Mouse (Mus musculus) 416B (cell line): ENCODE results near the gene Ftsj1.
A peak's percentile ranks its signal among the peaks of the same experiment; 100 is the strongest.

Experiments used
- DNase-seq: peaks from one replicate; pipeline ENCODE4 v3.0.0; 2011; ENCODE audit warnings: low read depth

The Ftsj1 gene

DNA sequence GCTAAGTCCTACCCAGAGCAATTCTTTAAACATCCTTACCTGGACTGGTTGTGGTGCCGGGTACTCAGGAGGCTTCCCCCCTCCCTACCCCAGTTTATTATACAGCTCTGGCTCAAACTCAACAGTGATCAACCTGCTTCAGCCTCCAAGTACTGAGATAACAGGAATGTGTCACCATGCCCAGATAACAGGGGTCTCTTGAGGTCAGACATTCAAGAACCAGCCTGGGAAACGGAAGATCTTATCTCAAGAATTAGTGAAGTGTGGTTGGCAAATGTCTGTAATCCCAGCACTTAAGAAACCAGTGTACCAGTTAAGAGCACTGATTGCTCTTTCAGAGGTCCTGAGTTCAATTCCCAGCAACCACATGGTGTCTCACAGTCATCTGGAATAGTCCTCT is 34.1 kb downstream of the Ftsj1 start:
- DNase-seq, result peak; percentile 23

- no peak for DNase-seq
Measured at GRCm38 (mm10) chrX:8217383-8217782, 34.8 kb downstream of the Ftsj1 start.

- no peak for DNase-seq
Measured at GRCm38 (mm10) chrX:8211490-8212207, 40.6 kb downstream of the Ftsj1 start.

- DNase-seq, result no peak
Measured at GRCm38 (mm10) chrX:8209720-8210119, 42.5 kb downstream of the Ftsj1 start.

DNA sequence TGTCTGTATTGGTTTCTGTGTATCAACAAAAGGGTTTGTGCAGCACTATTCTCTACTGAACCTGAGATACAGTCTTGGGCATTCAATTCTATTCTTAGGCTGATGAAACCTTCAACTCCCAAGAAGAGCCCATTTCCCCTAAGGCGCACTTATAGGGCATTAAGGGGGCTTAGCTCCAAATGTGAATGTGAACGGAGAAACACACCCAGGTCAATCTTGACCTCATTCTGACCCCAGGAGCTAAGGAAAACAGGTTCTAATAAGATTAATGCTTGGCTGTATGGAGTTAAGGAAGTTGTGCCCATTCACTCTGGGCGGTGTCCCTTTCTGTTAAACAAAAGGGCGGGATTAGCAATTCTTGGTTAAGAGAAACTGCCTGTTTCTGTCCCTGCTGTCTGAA is 45.0 kb downstream of the Ftsj1 start:
- no peak for DNase-seq

GRCm38 (mm10) chrX:8206694-8207197 is 45.5 kb downstream of the Ftsj1 start:
- DNase-seq, result no peak

DNA sequence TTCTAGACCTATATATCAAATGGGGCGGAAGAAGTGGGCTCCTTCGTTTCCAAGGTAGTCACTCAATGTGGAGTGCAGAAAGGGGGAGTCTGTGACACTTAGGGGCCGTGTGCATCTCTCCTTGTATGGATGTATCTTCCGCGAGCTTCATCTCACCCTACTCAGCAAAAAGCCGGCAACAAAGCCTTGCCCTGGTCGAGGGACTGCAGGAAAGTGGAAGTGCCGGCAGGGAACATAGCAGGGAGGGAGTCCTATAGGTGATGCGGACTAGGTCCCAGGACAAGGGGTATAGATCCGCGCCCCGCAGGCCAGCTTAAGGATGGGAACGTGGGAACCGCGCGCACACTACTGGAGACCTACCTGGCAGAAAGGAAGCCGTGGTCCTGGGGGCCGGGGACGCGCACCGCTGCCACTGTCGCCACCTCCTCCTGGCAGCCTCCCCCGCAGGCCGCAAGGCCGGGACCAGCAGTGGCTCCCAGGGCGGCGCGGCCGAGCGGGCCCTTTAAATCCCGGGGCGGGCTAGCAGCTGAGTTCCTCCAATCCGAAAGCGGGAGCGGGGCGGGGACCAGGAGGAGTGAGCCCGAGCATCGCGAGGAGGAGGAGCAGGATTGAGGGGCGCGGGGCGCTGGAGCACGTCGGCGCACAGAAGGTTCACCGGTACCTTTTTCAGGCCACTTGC is 46.1 kb downstream of the Ftsj1 start, which contains the start of gene Porcn:
Gene Porcn (minus strand): TSS at position 511 of the 679 bp plus-strand sequence.
- DNase-seq, result no peak

DNA sequence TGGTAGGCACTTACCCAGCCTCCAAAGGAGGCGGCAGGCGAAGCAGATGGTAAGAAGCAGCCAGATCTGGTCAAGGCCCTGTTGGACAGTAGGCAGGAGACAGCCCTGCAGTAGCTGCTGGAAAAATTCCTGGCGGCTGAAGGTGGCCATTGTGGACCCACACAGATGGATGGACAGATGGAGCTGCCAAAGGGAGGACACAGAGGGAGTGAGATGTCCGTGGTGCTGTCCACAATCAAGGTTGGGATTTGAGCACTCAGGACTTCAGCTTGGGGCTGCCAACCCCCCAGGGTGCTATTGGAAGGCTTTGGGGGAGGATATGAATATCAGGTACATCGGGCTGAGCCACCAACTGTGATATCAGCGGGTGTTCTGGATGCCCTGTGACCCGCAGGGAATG is 46.7 kb downstream of the Ftsj1 start:
- DNase-seq, result no peak

DNA sequence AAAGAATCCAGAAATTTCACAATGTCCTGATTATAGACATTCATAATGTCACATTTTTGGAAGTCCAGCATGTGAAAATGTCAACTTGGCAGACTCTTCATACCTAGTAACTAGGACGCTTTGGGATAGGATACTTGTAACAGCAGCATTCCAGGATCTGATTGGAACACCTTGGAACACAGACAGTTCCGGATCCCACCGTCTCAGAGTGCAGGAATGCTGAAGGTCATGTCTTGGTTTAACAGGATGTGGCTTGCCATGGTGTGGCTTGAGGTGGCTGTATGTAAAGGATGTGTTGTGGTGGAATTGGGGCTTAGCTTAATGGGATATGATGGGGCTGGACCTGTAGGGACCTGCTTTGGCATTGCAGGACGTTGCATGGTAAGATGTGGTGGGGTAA is 47.1 kb downstream of the Ftsj1 start:
- DNase-seq, result no peak

DNA sequence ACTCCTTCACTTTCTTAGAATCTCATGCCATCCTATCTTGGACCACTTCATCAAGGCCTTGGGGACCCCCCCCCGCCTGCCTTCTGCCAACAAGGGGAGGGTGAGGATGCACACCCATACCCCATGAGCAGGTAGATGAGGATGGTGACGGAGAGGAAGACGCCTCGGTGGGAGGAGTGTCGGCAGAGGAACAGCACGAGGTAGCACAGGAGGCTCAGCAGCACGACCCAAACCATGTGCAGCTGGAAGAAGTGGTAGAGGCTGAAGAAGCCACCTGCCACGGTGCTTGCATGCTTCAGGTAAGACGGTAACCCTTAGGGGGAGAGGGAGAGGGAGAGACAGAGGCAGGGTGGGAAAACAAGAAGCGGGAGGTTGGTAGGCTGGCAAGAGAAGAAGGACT is 48.1 kb downstream of the Ftsj1 start:
- no peak for DNase-seq

GRCm38 (mm10) chrX:8203105-8203504 is 49.1 kb downstream of the Ftsj1 start:
- DNase-seq, result no peak

GRCm38 (mm10) chrX:8193419-8193723 is 58.8 kb downstream of the Ftsj1 start, which contains the start of gene Ebp:
TSS of gene Ebp (minus strand) at chrX:8193512.
- DNase-seq, result no peak

- peak; percentile 88 for DNase-seq
Measured at GRCm38 (mm10) chrX:8192640-8193418, 59.4 kb downstream of the Ftsj1 start.

GRCm38 (mm10) chrX:8192126-8192639 is 60.0 kb downstream of the Ftsj1 start:
- DNase-seq, result peak; percentile 13
